Mouse (Mus musculus) right cerebral cortex, postnatal 14 days (tissue): ENCODE measurements at regions not wholly inside any gene's neighbourhood (a gene's known extent, or its start where the extent isn't known, plus 50 kb on each side); places are given as distances from the start of the nearest gene placed in this dataset.

Experiments
- DNase-seq: peaks from one replicate; pipeline ENCODE4 v3.0.0; 2022

- no peak for DNase-seq
Observed at GRCm38 (mm10) chr14:81254343-81254838, 1270.5 kb downstream of the Olfm4 start.

GRCm38 (mm10) chr14:81255423-81255822 is 1271.5 kb downstream of the Olfm4 start:
- no peak for DNase-seq

GRCm38 (mm10) chr14:81267637-81268373 is 1283.9 kb downstream of the Olfm4 start:
- DNase-seq, result no peak

GRCm38 (mm10) chr14:81287489-81288025 is 1303.7 kb downstream of the Olfm4 start:
- DNase-seq, result no peak

- DNase-seq, result peak; percentile 14
Observed at GRCm38 (mm10) chr14:81307160-81307559, 1323.3 kb downstream of the Olfm4 start.

- DNase-seq, result no peak
Observed at GRCm38 (mm10) chr14:81341058-81341457, 1357.2 kb downstream of the Olfm4 start.

- no peak for DNase-seq
Observed at GRCm38 (mm10) chr14:81387566-81387965, 1403.7 kb downstream of the Olfm4 start.
